Mouse (Mus musculus) forebrain, embryonic 16.5 days (tissue): ENCODE measurements around the gene Cltb. TPM values are rescaled to one million over a fixed set of nuclear protein-coding genes. Genes with fewer than 3 reads are reported as not detected.

Source experiments
- ATAC-seq: fragments of 200-750 bp; cut with Nextera tagmentation; 2 replicates; pipeline ENCODE4 v1.8.0; 2017; ENCODE audit warnings: mild to moderate bottlenecking, moderate library complexity
- H3K27ac ChIP-seq: fragments of 300-500 bp; sonication (generic); 2 replicates; pipeline ENCODE4 v1.5.1; 2014; ENCODE audit warnings: low read length, control low read depth
- H3K27me3 ChIP-seq: fragments of 300-500 bp; sonication (generic); replicated peaks from 2 replicates; pipeline ENCODE4 v1.6.1; 2014; ENCODE audit warnings: low read length; ENCODE audit not compliant: control insufficient read depth, insufficient read depth
- H3K36me3 ChIP-seq: fragments of 300-500 bp; sonication (generic); 2 replicates; pipeline ENCODE4 v1.6.1; 2014; ENCODE audit not compliant: control insufficient read depth, insufficient read depth
- H3K4me1 ChIP-seq: fragments of 300-500 bp; sonication (generic); replicated peaks from 2 replicates; pipeline ENCODE4 v1.6.1; 2014; ENCODE audit warnings: low read length; ENCODE audit not compliant: control insufficient read depth, insufficient read depth
- H3K4me2 ChIP-seq: fragments of 300-500 bp; sonication (generic); 2 replicates; pipeline ENCODE4 v1.6.1; 2014; ENCODE audit warnings: mild to moderate bottlenecking, low read length, control low read depth
- H3K4me3 ChIP-seq: fragments of 300-500 bp; sonication (generic); replicated peaks from 2 replicates; pipeline ENCODE4 v1.5.1; 2014; ENCODE audit warnings: mild to moderate bottlenecking, low read length, control low read depth
- H3K9ac ChIP-seq: fragments of 300-500 bp; sonication (generic); replicated peaks from 2 replicates; pipeline ENCODE4 v1.6.1; 2014; ENCODE audit warnings: low read depth, low read length, control low read depth
- H3K9me3 ChIP-seq: fragments of 300-500 bp; sonication (generic); 2 replicates; pipeline ENCODE4 v1.6.1; 2016; ENCODE audit warnings: low read length; ENCODE audit not compliant: control insufficient read depth
- WGBS: fragments of 180-500 bp; shearing (Covaris S2); extraction: QIAGEN DNeasy Blood & Tissue Kit; methylation state at CpG from one replicate; pipeline ENCODE4 v1.1.7; 2014; 5-methylcytosine and 5-hydroxymethylcytosine counted together
- polyA plus RNA-seq: library from polyadenylated mRNA; unstranded; fragments of >200 nt; fragmentation: Nextera tagmentation; extraction: Ambion mirVana; gene quantifications from 2 replicates; pipeline ENCODE4 v1.2.1, GENCODE M21; 2015

Gene Cltb
- polyA plus RNA-seq: 132 and 157 TPM in 2 replicates

DNA sequence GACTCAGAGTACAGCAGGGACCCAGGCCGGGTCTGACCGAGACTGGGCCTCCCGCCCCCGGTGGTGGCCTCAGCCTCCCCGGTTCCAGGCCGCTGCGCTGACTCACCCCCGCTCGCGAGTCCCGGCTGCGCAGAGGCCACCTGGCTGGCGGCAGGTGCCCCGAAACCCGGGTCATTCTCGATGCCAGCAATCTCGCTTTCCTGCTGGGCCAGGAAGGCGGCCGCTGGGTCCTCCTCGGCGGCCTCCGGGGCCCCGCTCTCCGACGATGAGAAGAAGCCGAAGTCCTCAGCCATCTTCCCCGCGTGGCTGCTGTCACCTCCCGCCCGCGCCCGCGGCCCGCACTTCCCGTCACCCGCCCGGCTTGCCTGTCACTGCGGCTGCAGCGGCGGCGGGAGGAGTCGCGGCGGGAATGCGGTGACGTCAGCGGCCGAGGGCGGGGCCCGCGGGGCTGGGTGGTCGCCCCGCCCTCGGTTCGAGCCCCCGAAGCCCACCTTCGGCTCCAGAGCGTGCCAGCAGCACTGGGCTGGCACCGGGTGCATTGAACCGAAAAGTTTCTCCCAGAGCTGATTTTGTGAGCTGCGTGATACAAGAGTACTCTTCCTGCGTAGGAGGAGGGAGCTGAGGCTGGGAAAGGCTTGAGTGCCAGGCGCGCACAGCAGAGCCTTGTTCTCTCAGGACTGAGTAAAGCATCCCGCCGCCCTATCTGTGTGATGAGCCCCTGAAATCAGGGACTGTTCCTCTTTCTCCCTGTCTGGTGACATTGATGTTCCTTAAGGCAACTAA lies at the start of gene Cltb:
Gene Cltb (minus strand): TSS at position 373 of the 783 bp plus-strand sequence.
- WGBS: under 1% methylated on average over 62 of the region's 66 CpGs
- Histone ChIP-seq H3K4me1 (peaks cover 25% of the 10 kb centered on the region), H3K27me3 (no peaks in the 10 kb centered on the region), H3K27ac (peak within 1 kb of the TSS; percentile 63), H3K4me2 (peak within 1 kb of the TSS; percentile 72), H3K36me3 (no peaks in the 10 kb centered on the region; the same call in 1 of the 2 replicates), H3K4me3 (peak within 1 kb of the TSS; percentile 79), H3K9ac (peak within 1 kb of the TSS; percentile 89), H3K9me3 (no peaks in the 10 kb centered on the region)
- ATAC-seq: peak; percentile 79

DNA sequence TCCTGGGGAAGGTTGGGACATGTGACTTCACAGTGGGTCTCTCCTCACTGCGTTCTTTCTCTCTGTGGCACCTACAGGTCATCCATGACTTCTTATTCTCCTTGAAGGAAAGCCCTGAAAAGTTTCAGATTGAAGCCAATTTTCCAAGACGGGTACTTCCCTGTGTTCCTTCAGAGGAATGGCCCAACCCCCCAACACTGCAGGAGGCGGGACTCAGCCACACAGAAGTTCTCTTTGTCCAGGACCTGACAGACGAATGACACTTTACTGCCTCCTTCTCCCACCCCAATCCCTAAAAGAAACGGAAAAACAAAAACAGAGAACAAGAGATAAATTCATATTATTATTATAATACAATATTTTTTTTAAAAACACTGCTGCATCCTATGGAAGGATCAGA lies 49.7 kb upstream of the Cltb start:
- 51% methylated on average over 5 of the region's 5 CpGs for WGBS
- Histone ChIP-seq H3K9ac (no peak overlapping the region), H3K27me3 (no peaks in the 10 kb centered on the region), H3K4me2 (no peak overlapping the region), H3K27ac (no peak overlapping the region), H3K4me1 (no peaks in the 10 kb centered on the region), H3K36me3 (peaks cover 31% of the 10 kb centered on the region), H3K9me3 (no peaks in the 10 kb centered on the region), H3K4me3 (no peak overlapping the region)
- no peak for ATAC-seq

DNA sequence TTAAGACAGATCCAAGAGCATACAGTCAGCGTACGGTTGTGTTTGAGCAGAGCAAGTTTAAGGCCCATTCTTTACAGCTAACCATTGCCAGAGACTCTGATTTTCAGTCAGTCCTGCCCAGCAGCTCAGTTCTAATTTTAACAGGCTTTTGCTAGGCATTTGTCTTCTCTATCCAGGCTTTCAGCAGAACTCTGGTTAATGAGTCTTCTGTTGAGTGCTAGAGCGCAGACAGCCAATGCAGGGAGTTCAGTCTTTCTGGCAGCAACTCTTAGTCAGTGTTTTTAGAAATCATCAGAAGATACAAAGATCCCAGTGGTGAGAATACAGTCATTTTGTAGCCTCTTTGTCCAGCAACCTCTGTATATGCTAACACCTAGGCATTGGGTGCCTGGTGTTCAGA lies 39.3 kb upstream of the Cltb start:
- no peak for ATAC-seq
- H3K4me1 ChIP-seq: no peaks in the 10 kb centered on the region
- H3K36me3 ChIP-seq: peaks cover 50% of the 10 kb centered on the region
- H3K27me3 ChIP-seq: no peaks in the 10 kb centered on the region
- H3K9me3 ChIP-seq: no peaks in the 10 kb centered on the region
- H3K4me2 ChIP-seq: no peak overlapping the region
- H3K9ac ChIP-seq: no peak overlapping the region
- H3K4me3 ChIP-seq: no peak overlapping the region
- H3K27ac ChIP-seq: no peak overlapping the region
- WGBS: 96% methylated on average over 3 of the region's 3 CpGs

DNA sequence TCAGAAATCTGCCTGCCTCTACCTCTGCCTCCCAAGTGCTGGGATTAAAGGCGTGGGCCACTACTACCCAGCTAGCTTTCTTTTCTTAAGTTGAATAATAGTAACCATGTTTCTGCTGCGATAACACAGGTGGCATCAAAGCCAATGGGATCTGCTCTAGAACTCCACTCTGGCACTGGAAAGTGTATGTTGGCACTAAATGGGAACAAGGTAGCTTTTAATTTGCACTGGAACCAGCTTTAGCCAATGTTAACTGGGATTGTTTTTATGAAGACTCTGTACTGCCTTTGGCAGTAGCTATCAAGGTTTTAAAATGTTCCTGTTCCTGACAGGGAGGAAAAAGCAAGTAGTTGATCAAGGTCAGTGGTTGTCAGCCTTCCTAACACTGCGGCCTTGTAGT lies 23.9 kb upstream of the Cltb start:
- H3K4me2 ChIP-seq: no peak overlapping the region
- H3K4me3 ChIP-seq: no peak overlapping the region
- ATAC-seq: no peak
- no peaks in the 10 kb centered on the region for H3K4me1 ChIP-seq
- no peaks in the 10 kb centered on the region for H3K9me3 ChIP-seq
- H3K27ac ChIP-seq: no peak overlapping the region
- H3K27me3 ChIP-seq: no peaks in the 10 kb centered on the region
- H3K9ac ChIP-seq: no peak overlapping the region
- 96% methylated on average over 3 of the region's 3 CpGs for WGBS
- H3K36me3 ChIP-seq: peaks cover 12% of the 10 kb centered on the region

DNA sequence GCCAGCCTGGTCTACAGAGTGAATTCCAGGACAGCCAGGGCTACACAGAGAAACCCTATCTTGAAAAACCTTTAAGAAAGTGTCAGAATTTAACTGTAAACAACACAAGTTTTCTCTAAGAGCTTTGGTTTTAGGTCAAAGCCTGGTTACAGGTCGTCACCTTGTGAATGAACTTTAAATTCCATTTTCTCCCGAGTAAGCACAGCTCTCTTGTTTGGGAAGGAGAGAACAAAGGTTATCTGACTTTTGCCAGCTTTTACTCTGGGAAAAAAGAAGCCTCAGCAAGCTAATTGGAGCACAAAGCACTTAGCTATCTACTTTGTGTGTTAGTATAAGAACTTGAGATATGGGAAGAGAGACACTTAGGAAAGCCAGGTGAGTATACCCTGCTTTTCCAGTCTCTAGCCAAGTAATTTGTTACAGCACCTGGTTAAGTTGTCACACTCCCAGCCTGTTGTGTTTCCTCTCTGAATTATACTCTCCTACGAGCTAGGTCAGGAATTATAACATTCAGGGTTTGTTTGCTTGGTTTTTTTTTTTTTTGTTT lies 21.7 kb upstream of the Cltb start:
- Histone ChIP-seq H3K4me3 (no peak overlapping the region), H3K36me3 (no peaks in the 10 kb centered on the region; the same call in 1 of the 2 replicates), H3K27me3 (no peaks in the 10 kb centered on the region), H3K9ac (no peak overlapping the region), H3K4me1 (no peaks in the 10 kb centered on the region), H3K4me2 (no peak overlapping the region), H3K27ac (no peak overlapping the region), H3K9me3 (no peaks in the 10 kb centered on the region)
- 65% methylated on average over 3 of the region's 3 CpGs for WGBS
- no peak for ATAC-seq

DNA sequence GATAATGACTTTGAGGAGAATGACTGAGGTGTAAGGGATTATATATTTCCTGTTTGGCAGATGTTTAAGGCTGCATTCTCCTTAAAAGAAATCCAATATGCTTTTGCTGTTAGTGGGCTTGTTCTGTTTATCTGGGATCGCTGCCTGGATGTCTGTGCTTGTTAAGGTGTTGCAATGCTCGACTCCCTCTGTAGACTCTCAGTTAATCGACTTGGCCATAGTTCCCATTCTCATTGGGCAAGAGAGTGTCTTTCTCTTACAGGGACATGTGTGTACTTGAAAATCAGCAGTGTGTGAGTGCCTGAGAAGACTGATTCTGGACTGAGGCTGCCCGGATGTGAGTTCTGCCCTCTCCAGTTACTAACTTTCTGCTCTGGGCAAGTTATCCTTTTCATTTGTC lies 18.0 kb upstream of the Cltb start:
- H3K27me3 ChIP-seq: no peaks in the 10 kb centered on the region
- H3K9ac ChIP-seq: no peak overlapping the region
- H3K9me3 ChIP-seq: no peaks in the 10 kb centered on the region
- H3K4me2 ChIP-seq: no peak overlapping the region
- H3K4me3 ChIP-seq: no peak overlapping the region
- no peak overlapping the region for H3K27ac ChIP-seq
- 83% methylated on average over 4 of the region's 4 CpGs for WGBS
- peaks cover 6% of the 10 kb centered on the region; the same call in 1 of the 2 replicates for H3K4me1 ChIP-seq
- H3K36me3 ChIP-seq: no peaks in the 10 kb centered on the region
- ATAC-seq: no peak

DNA sequence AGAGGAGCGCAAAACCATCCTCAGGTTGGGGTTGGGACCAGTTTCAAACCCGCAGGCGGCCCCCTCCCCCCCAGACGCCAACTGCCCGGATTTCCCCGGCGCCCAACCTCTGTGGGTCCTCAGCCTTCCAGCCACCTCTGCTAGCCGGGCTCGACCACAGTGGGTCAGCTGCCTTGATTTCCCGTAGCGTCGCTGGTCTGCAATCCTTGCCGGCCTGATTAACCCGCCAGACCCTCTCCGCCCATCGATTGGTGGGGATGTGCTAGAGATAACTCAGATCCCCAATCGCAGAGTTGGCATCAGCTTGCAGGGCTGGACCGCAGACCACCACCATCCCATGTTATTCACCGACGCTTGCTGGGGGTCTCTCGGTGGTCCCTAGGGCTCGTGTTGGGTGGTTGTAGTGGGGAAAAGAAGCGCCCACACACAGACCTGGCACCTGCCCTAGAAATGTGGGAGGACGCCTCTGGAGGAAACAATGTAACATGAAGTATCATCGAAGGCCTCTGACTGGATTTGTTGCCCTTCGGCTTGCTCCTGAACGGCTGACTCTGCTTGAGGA lies 10.9 kb upstream of the Cltb start:
- Histone ChIP-seq H3K4me3 (peak overlapping the region; percentile 98), H3K36me3 (no peaks in the 10 kb centered on the region), H3K27ac (peak overlapping the region; percentile 88), H3K4me1 (peaks cover 22% of the 10 kb centered on the region), H3K9ac (peak overlapping the region; percentile 94), H3K27me3 (no peaks in the 10 kb centered on the region), H3K9me3 (no peaks in the 10 kb centered on the region), H3K4me2 (peak overlapping the region; percentile 97)
- under 1% methylated on average over 27 of the region's 27 CpGs for WGBS
- ATAC-seq: no peak

DNA sequence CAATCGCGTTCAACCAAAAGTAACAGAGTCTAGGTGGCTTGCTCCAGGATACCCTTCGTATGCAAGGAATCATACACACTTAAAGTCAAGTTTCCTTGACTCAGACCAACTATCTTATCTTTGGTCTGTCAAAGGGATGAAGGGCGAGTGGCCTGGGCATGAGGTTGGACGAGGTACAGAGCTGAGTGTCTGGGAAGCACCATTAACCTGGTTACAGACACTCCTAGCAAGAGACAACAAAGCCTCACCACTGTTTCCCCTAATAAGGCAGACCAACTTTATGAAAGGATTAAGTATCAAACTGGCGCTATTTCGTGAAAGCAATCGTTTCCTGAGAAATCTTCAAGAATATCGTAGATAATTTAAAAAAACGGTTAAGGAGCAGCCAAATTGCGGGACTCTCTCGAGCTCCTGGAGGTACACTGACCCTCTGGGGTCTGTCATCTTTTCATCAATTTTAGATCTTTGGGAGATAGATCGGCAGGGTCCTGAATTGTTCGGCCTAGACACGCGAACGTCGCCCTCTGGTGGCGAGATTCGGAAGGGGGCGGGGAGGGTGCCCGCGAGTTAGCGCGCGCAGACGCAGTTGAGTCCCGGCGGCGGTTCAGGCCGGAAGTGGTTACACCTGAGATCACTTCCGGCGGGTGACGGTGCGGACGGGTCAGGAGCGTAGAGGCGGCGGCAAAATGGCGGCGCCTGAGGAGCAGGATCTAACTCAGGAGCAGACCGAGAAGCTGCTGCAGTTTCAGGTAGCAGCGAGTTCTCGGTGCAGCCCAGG lies 10.2 kb upstream of the Cltb start, which contains the start of gene Faf2:
Gene Faf2 (plus strand): TSS at position 630 of the 778 bp plus-strand sequence.
- peak within 1 kb of the TSS; percentile 97 for H3K4me2 ChIP-seq
- H3K9ac ChIP-seq: peak within 1 kb of the TSS; percentile 94
- peak within 1 kb of the TSS; percentile 98 for H3K4me3 ChIP-seq
- no peaks in the 10 kb centered on the region for H3K9me3 ChIP-seq
- WGBS: 11% methylated on average over 44 of the region's 44 CpGs
- peak; percentile 100 for ATAC-seq
- H3K27me3 ChIP-seq: no peaks in the 10 kb centered on the region
- peak within 1 kb of the TSS; percentile 88 for H3K27ac ChIP-seq
- peaks cover 22% of the 10 kb centered on the region for H3K4me1 ChIP-seq
- H3K36me3 ChIP-seq: no peaks in the 10 kb centered on the region

DNA sequence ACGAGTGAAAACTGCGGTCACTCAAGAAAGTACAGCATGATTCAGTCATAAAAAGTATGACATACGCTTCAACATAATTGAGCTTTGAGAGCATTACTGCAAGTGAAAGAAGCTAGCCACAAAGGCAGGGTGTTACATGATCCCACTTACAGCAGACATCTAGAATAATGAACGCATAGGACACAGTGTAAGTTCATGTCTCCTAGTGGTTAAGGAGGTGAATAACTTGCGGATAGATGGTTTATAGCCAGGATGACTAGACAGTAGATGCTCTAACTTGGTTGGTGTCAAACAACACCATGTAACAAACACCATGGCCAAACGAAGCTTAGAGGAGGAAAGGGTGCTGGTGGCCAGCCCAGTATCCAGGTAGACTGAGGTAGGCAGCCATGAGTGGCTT lies 5.9 kb upstream of the Cltb start:
- Histone ChIP-seq H3K9me3 (no peaks in the 10 kb centered on the region), H3K27ac (no peak overlapping the region), H3K4me3 (no peak overlapping the region), H3K36me3 (no peaks in the 10 kb centered on the region), H3K4me2 (no peak overlapping the region), H3K27me3 (no peaks in the 10 kb centered on the region), H3K4me1 (no peaks in the 10 kb centered on the region), H3K9ac (no peak overlapping the region)
- no peak for ATAC-seq
- WGBS: 73% methylated on average over 6 of the region's 6 CpGs
